Mouse (Mus musculus) forebrain, postnatal 0 days (tissue): ENCODE measurements around the gene Cfap65. TPM values are rescaled to one million over a fixed set of nuclear protein-coding genes. Genes with fewer than 3 reads are reported as not detected.

Experiments
- ATAC-seq: fragments of 200-750 bp; cut with Nextera tagmentation; 2 replicates; pipeline ENCODE4 v1.8.0; 2017; ENCODE audit warnings: mild to moderate bottlenecking, moderate library complexity
- DNase-seq: peaks from one replicate; pipeline ENCODE4 v3.0.0-alpha.2; 2015
- H3K27ac ChIP-seq: fragments of 300-500 bp; sonication (generic); 2 replicates; pipeline ENCODE4 v1.5.1; 2014; ENCODE audit warnings: low read depth, mild to moderate bottlenecking, antibody characterized with exemption, low read length, moderate library complexity, mixed read lengths
- H3K27me3 ChIP-seq: fragments of 300-500 bp; sonication (generic); 2 replicates; pipeline ENCODE4 v1.6.1; 2014; ENCODE audit warnings: mild to moderate bottlenecking, low read length, mixed read lengths; ENCODE audit not compliant: insufficient read depth
- H3K36me3 ChIP-seq: fragments of 300-500 bp; sonication (generic); 2 replicates; pipeline ENCODE4 v1.6.1; 2014; ENCODE audit warnings: mild to moderate bottlenecking, moderate library complexity; ENCODE audit not compliant: insufficient read depth
- H3K4me1 ChIP-seq: fragments of 300-500 bp; sonication (generic); 2 replicates; pipeline ENCODE4 v1.6.1; 2014; ENCODE audit warnings: antibody characterized with exemption; ENCODE audit not compliant: insufficient read depth
- H3K4me2 ChIP-seq: fragments of 300-500 bp; sonication (generic); 2 replicates; pipeline ENCODE4 v1.6.1; 2014; ENCODE audit warnings: low read depth, mild to moderate bottlenecking, moderate library complexity
- H3K4me3 ChIP-seq: fragments of 300-500 bp; sonication (generic); 2 replicates; pipeline ENCODE4 v1.5.1; 2014; ENCODE audit warnings: low read depth, low read length, mixed read lengths
- H3K9ac ChIP-seq: fragments of 300-500 bp; sonication (generic); 2 replicates; pipeline ENCODE4 v1.6.1; 2014; ENCODE audit warnings: mild to moderate bottlenecking
- H3K9me3 ChIP-seq: fragments of 300-500 bp; sonication (generic); 2 replicates; pipeline ENCODE4 v1.6.1; 2016; ENCODE audit warnings: low read length
- CTCF ChIP-seq: sonication (generic); IDR thresholded peaks from 2 replicates; pipeline ENCODE4 v1.5.1; 2016; ENCODE audit warnings: antibody characterized with exemption, control low read depth, low read depth
- WGBS: fragments of 180-500 bp; shearing (Covaris S2); extraction: QIAGEN DNeasy Blood & Tissue Kit; methylation state at CpG from one replicate; pipeline ENCODE4 v1.1.7; 2014; 5-methylcytosine and 5-hydroxymethylcytosine counted together
- polyA plus RNA-seq: library from polyadenylated mRNA; unstranded; fragments of >200 nt; fragmentation: Nextera tagmentation; extraction: Ambion mirVana; gene quantifications from 2 replicates; pipeline ENCODE4 v1.2.1, GENCODE M21; 2015
- total RNA-seq: library from RNA; depleted of rRNA; stranded (reverse); fragments of >200 nt; gene quantifications from 2 replicates; pipeline ENCODE4 v1.2.3, GENCODE M21; 2014

Gene Cfap65
- total and polyA plus RNA-seq, 2 experiments from 2014 or later: 1.1 to 3.4 TPM

DNA sequence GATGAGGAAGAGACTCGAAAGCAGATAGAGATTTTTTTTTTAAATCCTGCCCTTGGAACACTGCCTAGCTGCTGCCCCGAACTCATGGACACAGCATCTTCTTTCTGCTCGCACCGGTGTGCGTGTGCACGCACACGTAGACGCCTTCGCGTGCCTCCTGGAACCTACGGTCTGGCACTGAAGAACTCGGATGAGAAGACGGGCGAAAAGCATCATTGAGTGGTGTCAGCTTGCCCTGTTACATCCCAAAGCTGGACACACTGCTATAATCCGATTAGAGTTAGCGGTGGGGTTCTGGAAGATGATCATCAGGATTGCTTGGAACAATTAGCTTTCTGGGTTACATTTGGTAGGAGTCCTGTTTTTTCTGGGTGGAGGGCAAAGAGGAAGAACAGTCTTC lies 76.6 kb downstream of the Cfap65 start:
- peaks cover 18% of the 10 kb centered on the region for H3K4me1 ChIP-seq
- ATAC-seq (no peak), DNase-seq (no peak)

DNA sequence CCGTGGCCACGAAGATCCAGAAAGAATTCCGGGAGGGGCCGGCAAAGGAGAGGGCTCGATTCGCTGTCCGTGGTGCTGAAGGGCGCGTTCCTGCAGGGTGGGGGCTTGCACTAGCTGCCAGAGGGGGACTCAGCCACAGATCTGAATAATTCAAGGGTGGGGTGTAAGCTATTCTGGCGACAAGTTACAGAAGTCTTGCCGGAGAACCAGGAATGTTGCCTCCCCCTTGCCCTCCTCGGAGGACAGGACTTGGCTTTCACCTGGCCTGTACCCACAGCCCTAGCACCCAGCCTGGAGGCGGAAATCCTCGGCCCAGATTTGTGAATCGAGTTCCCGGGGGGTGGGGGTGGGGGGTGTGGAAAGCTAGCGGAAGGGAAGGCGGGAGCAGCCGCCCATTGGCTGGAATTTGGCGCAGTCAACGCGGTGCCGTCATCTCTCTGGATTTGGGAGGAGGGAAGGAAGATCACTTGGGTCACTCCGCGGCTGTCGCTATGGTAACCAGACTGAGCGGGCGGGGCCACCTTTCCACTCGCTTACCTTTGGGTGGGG lies 77.2 kb downstream of the Cfap65 start:
- no peaks in the 10 kb centered on the region for H3K9me3 ChIP-seq
- H3K4me3 ChIP-seq: peak overlapping the region; percentile 79
- peaks cover 6% of the 10 kb centered on the region for H3K27me3 ChIP-seq
- DNase-seq (peak; percentile 94), ATAC-seq (peak; percentile 74)
- WGBS: under 1% methylated on average over 29 of the region's 29 CpGs
- H3K36me3 ChIP-seq: no peaks in the 10 kb centered on the region
- peak overlapping the region; percentile 68 for H3K4me2 ChIP-seq
- H3K4me1 ChIP-seq: peaks cover 18% of the 10 kb centered on the region
- TF ChIP-seq CTCF: no peak
- peak overlapping the region; percentile 52 for H3K9ac ChIP-seq
- H3K27ac ChIP-seq: peak overlapping the region; percentile 24

More for the DNA sequence above, 76.6 kb downstream of the Cfap65 start:
- H3K27me3 ChIP-seq: peaks cover 6% of the 10 kb centered on the region
- 3% methylated on average over 16 of the region's 16 CpGs for WGBS
- no peaks in the 10 kb centered on the region for H3K36me3 ChIP-seq
- peak overlapping the region; percentile 52 for H3K9ac ChIP-seq
- no peaks in the 10 kb centered on the region for H3K9me3 ChIP-seq
- no peak for TF ChIP-seq CTCF
- H3K27ac ChIP-seq: 0 out of 2 replicates have a peak overlapping the region, but pooled peaks have one; percentile 24
- H3K4me3 ChIP-seq: peak overlapping the region; percentile 79
- H3K4me2 ChIP-seq: peak overlapping the region; percentile 68

DNA sequence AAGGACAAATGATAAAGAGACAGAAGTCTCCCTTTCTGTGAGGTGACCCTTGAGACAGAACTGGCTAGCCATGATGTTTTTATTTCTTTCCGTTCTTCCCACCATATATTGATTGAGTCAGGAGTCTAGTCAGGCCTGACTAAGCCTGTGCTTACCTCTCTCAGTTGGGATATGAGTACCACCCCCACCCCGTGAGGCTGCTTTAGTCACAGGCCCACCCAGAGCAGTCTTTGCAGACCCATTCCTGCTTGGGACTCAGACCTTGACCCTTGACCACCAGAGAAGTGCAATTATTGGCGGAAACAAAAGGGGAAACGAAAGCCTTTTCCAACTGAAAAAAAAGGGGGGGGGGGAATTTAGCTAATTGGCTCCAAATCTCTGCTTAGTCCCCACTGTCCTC lies 77.7 kb downstream of the Cfap65 start:
- no peak for ATAC-seq
- no peak for TF ChIP-seq CTCF
- Histone ChIP-seq H3K9me3 (no peaks in the 10 kb centered on the region), H3K4me3 (peak overlapping the region; percentile 79), H3K4me2 (peak overlapping the region; percentile 68), H3K27ac (no peak overlapping the region; the same call in 1 of the 2 replicates), H3K4me1 (peaks cover 18% of the 10 kb centered on the region), H3K36me3 (no peaks in the 10 kb centered on the region), H3K9ac (peak overlapping the region; percentile 52), H3K27me3 (peaks cover 6% of the 10 kb centered on the region)
- DNase-seq: peak; percentile 34
- 5% methylated on average over 4 of the region's 4 CpGs for WGBS

DNA sequence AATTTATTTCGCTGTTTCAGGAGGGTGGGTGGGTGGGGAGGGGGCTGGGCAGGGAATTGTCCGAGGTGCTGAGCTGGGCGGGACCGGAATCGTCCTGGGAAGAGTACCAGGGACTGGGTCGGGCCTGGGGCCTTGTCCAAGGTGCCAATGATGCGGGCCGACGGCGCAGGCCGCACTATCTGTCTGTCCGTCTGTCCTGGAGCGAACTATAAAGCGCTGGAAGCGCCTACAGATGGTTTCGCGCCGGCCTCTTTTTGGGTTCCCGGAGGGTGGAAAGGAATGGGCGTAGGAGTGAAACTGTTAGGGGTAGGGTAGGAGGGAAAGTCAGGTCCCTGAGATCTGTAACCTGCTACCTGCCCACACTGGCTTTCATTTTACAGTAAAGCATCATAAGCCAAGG lies 78.2 kb downstream of the Cfap65 start:
- DNase-seq: no peak
- Histone ChIP-seq H3K4me1 (peaks cover 18% of the 10 kb centered on the region), H3K27me3 (peaks cover 6% of the 10 kb centered on the region), H3K36me3 (no peaks in the 10 kb centered on the region), H3K4me3 (peak overlapping the region; percentile 79), H3K9me3 (no peaks in the 10 kb centered on the region), H3K9ac (peak overlapping the region; percentile 35; the same call in 1 of the 2 replicates), H3K4me2 (peak overlapping the region; percentile 68), H3K27ac (no peak overlapping the region)
- TF ChIP-seq CTCF: no peak
- 7% methylated on average over 20 of the region's 20 CpGs for WGBS
- ATAC-seq: no peak

DNA sequence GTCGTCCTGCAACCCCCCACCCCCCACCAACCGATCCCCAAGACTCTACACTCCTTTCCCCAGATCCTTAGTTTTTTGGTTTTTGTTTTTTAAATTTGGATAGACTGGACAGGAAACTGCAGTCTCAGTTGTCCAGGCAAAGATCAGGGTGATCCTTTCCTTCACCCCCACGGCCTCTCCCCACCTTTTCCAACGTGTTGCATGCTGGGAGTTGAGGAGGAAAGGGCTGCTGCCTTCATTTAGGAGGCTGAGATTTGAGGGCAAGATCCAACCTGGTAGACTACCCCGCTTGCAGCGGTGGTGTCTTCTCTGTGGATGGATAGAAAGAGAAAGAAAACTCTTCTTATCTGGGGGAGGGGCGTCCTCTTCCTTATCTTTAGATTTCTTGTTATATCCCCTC lies 78.6 kb downstream of the Cfap65 start:
- Histone ChIP-seq H3K9ac (peak overlapping the region; percentile 88), H3K27me3 (peaks cover 6% of the 10 kb centered on the region), H3K27ac (no peak overlapping the region), H3K9me3 (no peaks in the 10 kb centered on the region), H3K4me3 (peak overlapping the region; percentile 79), H3K36me3 (no peaks in the 10 kb centered on the region), H3K4me1 (peaks cover 18% of the 10 kb centered on the region), H3K4me2 (peak overlapping the region; percentile 68)
- WGBS: under 1% methylated on average over 7 of the region's 7 CpGs
- no peak for TF ChIP-seq CTCF
- peak; percentile 38 for DNase-seq
- ATAC-seq: no peak

DNA sequence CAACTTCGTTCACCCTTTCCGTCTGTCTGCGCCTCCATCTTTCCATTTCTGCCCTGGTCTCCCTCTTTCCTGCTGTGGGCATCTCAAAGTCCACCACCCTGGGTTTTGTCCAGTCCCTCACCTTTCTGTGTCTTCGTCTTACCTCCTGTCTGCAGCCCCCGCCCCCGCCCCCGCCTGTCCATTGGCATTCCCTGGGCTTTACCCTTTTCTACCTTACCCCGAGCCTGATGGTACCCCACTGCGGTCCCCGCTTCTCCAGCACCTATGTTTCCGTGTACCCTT lies 79.0 kb downstream of the Cfap65 start:
- peak overlapping the region; percentile 79 for H3K4me3 ChIP-seq
- H3K36me3 ChIP-seq: no peaks in the 10 kb centered on the region
- ATAC-seq (no peak), DNase-seq (no peak)
- H3K9ac ChIP-seq: peak overlapping the region; percentile 88
- peaks cover 18% of the 10 kb centered on the region for H3K4me1 ChIP-seq
- no peak for TF ChIP-seq CTCF
- no peaks in the 10 kb centered on the region for H3K9me3 ChIP-seq
- H3K27me3 ChIP-seq: peaks cover 6% of the 10 kb centered on the region
- H3K27ac ChIP-seq: no peak overlapping the region
- H3K4me2 ChIP-seq: peak overlapping the region; percentile 68
- 4% methylated on average over 11 of the region's 11 CpGs for WGBS

DNA sequence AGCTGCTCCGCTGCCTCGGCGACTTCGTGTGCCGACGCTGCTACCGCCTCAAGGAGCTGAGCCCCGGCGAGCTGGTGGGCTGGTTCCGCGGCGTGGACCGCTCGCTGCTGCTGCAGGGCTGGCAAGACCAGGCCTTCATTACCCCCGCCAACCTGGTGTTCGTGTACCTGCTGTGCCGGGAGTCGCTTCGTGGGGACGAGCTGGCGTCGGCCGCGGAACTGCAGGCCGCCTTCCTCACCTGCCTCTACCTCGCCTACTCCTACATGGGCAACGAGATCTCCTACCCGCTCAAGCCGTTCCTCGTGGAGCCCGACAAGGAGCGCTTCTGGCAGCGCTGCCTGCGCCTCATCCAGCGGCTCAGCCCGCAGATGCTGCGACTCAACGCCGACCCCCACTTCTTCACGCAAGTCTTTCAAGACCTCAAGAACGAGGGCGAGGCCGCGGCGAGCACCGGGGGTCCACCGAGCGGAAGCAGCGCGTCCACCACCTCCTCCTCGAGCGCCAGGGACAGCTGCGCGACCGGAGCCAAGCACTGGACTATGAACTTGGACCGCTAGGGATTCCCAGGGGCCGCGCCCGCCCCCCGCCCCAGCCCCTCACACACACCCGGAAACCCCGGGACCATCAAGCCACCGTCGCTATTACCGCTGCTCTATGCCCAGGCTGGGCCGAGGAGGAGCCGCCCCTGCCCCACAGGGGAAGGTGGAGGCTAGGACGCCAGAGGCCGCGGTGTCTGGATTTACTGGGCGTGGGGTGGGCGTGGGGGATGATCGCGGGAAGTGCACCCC lies 79.6 kb downstream of the Cfap65 start:
- Histone ChIP-seq H3K4me2 (peak overlapping the region; percentile 68), H3K27me3 (peaks cover 6% of the 10 kb centered on the region), H3K9me3 (no peaks in the 10 kb centered on the region), H3K4me3 (peak overlapping the region; percentile 79), H3K27ac (peak overlapping the region; percentile 60), H3K4me1 (peaks cover 18% of the 10 kb centered on the region), H3K36me3 (no peaks in the 10 kb centered on the region), H3K9ac (peak overlapping the region; percentile 88)
- WGBS: 1% methylated on average over 73 of the region's 74 CpGs
- DNase-seq (peak; percentile 61), ATAC-seq (no peak)
- no peak for TF ChIP-seq CTCF
